Mouse (Mus musculus) embryonic fibroblast, embryonic 13.5 days (primary cell): Measurements from ENCODE around the gene Efcab11. TPM values are rescaled to one million over a fixed set of nuclear protein-coding genes. Genes with fewer than 3 reads are reported as not detected.

Experiments used
- H3K27ac ChIP-seq: 2 replicates; pipeline ENCODE4 v1.5.1; 2012; ENCODE audit warnings: low read length, control low read depth, inconsistent platforms; ENCODE audit not compliant: insufficient read depth
- H3K4me1 ChIP-seq: 2 replicates; pipeline ENCODE4 v1.6.1; 2011; ENCODE audit warnings: low read length; ENCODE audit not compliant: control insufficient read depth, insufficient read depth
- H3K4me3 ChIP-seq: 2 replicates; pipeline ENCODE4 v1.5.1; 2011; ENCODE audit warnings: mild to moderate bottlenecking, control low read depth, low read length; ENCODE audit not compliant: insufficient read depth
- CTCF ChIP-seq: IDR thresholded peaks from 2 replicates; pipeline ENCODE4 v1.5.1; 2011; ENCODE audit warnings: mild to moderate bottlenecking, control low read depth, low read length, moderate library complexity, borderline replicate concordance; ENCODE audit not compliant: insufficient read depth
- POLR2A ChIP-seq: IDR thresholded peaks from 2 replicates; pipeline ENCODE4 v1.6.1; 2011; ENCODE audit warnings: low read depth, mild to moderate bottlenecking, control low read depth, low read length, moderate library complexity
- polyA plus RNA-seq: library from polyadenylated mRNA; stranded (reverse); fragments of >200 nt; gene quantifications from 2 replicates; pipeline ENCODE4 v1.2.4, GENCODE M21; 2011; ENCODE audit warnings: low read depth; ENCODE audit not compliant: missing spikeins, insufficient read length

The Efcab11 gene
- polyA plus RNA-seq, 1 experiment: 5.8 TPM

- TF ChIP-seq CTCF (no peak), POLR2A (no peak)
- Histone ChIP-seq H3K4me3 (no peak overlapping the region), H3K4me1 (no peaks in the 10 kb centered on the region), H3K27ac (no peak overlapping the region)
Observed at GRCm38 (mm10) chr12:99699379-99700023, 184.7 kb downstream of the Efcab11 start.

GRCm38 (mm10) chr12:99694066-99694465 is 190.2 kb downstream of the Efcab11 start:
- H3K4me3 ChIP-seq: no peak overlapping the region
- TF ChIP-seq POLR2A (no peak), CTCF (no peak)
- H3K4me1 ChIP-seq: no peaks in the 10 kb centered on the region
- H3K27ac ChIP-seq: no peak overlapping the region

GRCm38 (mm10) chr12:99686418-99686992 is 197.7 kb downstream of the Efcab11 start:
- H3K4me1 ChIP-seq: peaks cover 4% of the 10 kb centered on the region
- no peak overlapping the region for H3K4me3 ChIP-seq
- no peak for TF ChIP-seq POLR2A
- no peak for TF ChIP-seq CTCF
- no peak overlapping the region for H3K27ac ChIP-seq

GRCm38 (mm10) chr12:99685451-99686100 is 198.7 kb downstream of the Efcab11 start:
- H3K4me1 ChIP-seq: peaks cover 4% of the 10 kb centered on the region
- H3K27ac ChIP-seq: no peak overlapping the region

GRCm38 (mm10) chr12:99681681-99682080 is 202.6 kb downstream of the Efcab11 start:
- Histone ChIP-seq H3K4me1 (peaks cover 4% of the 10 kb centered on the region), H3K4me3 (no peak overlapping the region), H3K27ac (no peak overlapping the region)
- TF ChIP-seq CTCF: no peak
- no peak for TF ChIP-seq POLR2A

More at GRCm38 (mm10) chr12:99685451-99686100, 198.7 kb downstream of the Efcab11 start:
- no peak overlapping the region for H3K4me3 ChIP-seq
- no peak for TF ChIP-seq CTCF

GRCm38 (mm10) chr12:99671866-99672191 is 212.4 kb downstream of the Efcab11 start:
- H3K27ac ChIP-seq: no peak overlapping the region

GRCm38 (mm10) chr12:99671162-99671865 is 212.9 kb downstream of the Efcab11 start:
- TF ChIP-seq POLR2A: no peak
- no peak for TF ChIP-seq CTCF
- Histone ChIP-seq H3K27ac (no peak overlapping the region), H3K4me3 (no peak overlapping the region), H3K4me1 (no peaks in the 10 kb centered on the region)

More at GRCm38 (mm10) chr12:99671866-99672191, 212.4 kb downstream of the Efcab11 start:
- no peaks in the 10 kb centered on the region for H3K4me1 ChIP-seq
- H3K4me3 ChIP-seq: no peak overlapping the region
- TF ChIP-seq POLR2A (no peak), CTCF (no peak)

GRCm38 (mm10) chr12:99670762-99671152 is 213.5 kb downstream of the Efcab11 start:
- Histone ChIP-seq H3K4me1 (no peaks in the 10 kb centered on the region), H3K4me3 (no peak overlapping the region), H3K27ac (no peak overlapping the region)
- no peak for TF ChIP-seq POLR2A

GRCm38 (mm10) chr12:99669976-99670761 is 214.1 kb downstream of the Efcab11 start:
- Histone ChIP-seq H3K4me1 (no peaks in the 10 kb centered on the region), H3K27ac (no peak overlapping the region), H3K4me3 (no peak overlapping the region)
- no peak for TF ChIP-seq POLR2A
- no peak for TF ChIP-seq CTCF
